Mouse (Mus musculus) kidney, postnatal 36 days (tissue): ENCODE results near the gene Dnah8.
"Not testable (repeated sequence)": the region's sequence is repeated elsewhere in the genome, so short reads cannot be mapped to it uniquely, and the experiment has no call there.

Experiments
- DNase-seq, 2 experiments: peaks; one replicate each; pipeline ENCODE4 v3.0.0; 2021 to 2022; ENCODE audit warnings: mixed read lengths in 2 of 2

Dnah8 gene

DNA sequence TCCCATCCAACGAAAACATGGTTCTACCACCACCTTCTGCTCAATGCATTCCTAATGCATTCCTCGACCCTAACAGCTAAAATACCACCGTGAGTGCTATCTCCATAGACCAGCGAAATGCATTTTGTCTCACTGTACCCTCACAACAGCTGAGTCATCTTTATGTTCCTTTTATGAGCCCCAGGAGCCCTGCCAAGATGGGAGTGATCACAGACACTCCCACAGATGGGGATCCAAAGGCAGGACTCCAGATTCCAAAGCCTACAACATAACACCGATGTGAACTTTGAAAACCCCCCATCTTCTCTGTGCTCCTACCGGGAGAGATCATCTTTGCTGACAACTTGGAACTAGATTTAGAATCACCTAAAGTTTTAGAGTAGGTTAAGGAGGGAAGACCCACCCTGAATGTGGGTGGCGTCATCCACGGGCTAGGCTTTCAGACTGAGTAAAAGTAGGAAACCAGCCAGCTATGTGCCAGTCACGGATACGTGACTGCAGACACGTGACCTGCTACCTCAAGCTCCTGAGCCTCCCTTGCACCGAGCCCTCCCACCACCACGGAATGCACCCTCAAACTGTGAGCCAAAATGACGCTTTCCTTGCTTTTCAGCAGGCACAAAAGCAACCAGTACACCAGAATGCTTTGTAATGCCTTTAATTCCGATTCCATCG, 14.7 kb upstream of the Dnah8 start:
- DNase-seq = peak in 1 of 2 experiments; percentile 31

GRCm38 (mm10) chr17:30609980-30610307, 14.2 kb upstream of the Dnah8 start:
- no peak for DNase-seq

GRCm38 (mm10) chr17:30610739-30611138, 13.4 kb upstream of the Dnah8 start:
- no peak for DNase-seq

DNA sequence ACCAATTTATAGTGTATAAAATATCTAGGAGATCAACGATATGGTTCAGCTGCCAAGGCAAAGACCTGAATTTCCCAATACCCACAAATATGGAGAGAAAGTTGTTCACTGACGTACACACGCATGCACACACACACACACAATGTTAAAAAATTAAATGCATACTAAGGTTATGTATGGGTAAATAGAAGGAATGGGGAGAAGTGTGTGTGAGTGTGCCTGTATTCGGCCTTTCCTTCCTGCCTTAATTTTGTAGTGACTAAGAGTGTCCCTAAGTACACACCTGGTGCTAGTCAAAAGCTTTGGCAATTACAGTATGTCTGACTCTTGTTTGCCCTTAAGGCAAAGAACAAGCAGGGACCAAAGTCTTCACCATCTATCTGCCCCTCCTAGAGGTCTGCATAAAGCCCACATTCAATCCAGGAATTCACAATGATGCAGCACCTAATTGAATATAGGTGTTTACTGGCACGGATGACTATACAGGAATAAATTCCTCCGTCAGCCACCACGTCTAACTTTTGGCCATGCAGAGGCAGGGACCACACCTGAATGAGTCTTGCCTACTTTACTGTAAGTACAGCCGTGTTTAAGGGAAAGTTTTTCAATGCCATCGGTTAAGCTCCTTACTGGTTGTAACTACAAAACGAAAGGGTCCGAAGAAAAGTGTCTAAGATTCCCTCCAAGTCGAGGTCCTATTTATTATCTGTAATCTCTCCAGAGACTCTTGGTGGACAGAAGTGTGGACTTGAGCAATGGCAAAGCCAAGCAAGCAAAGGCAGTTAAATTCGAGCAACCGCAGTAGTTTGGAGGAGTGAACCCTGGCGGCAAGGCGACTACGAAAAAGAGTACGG, 12.7 kb upstream of the Dnah8 start:
- no peak for DNase-seq

- DNase-seq = peak; percentile 100
Measured at GRCm38 (mm10) chr17:30612075-30612859, 11.9 kb upstream of the Dnah8 start.

DNA sequence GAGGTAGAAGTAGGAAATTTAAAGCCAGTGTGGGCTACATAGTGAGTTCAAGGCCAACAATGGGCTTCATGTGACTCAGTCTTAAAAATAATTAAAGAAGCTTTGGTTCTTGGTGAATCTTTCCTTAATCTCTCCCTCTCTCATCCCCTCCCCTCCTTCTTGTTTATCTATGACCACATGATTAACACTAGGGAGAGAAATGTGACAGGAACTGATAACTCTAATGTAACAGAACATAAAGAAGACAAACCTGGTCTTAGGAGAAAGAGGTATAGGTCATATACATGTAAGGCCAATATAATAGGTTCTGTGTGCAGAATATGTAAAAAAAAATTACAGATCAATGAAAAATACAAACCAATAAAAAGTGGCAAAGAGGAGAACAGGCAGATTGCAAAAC, 10.8 kb upstream of the Dnah8 start:
- no peak for DNase-seq

DNA sequence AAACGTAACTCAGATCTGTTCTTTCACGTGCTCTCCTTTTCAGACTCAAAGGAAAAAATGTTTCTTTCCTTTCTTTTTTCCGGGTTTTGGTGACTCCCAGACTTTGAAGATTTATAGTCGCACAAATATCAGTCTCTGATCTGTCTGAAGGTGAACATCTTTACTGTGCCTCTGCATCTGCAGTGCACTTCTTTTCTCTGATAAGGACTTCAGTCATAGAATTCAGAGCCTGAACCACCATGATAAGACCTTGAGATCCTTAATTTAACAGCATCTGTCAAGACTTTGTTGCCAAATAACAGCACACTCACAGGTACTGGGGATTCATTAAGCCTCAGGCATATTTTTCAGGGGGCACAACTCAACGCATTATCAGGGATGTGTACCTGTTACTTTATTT, 8.0 kb upstream of the Dnah8 start:
- DNase-seq = no peak

DNA sequence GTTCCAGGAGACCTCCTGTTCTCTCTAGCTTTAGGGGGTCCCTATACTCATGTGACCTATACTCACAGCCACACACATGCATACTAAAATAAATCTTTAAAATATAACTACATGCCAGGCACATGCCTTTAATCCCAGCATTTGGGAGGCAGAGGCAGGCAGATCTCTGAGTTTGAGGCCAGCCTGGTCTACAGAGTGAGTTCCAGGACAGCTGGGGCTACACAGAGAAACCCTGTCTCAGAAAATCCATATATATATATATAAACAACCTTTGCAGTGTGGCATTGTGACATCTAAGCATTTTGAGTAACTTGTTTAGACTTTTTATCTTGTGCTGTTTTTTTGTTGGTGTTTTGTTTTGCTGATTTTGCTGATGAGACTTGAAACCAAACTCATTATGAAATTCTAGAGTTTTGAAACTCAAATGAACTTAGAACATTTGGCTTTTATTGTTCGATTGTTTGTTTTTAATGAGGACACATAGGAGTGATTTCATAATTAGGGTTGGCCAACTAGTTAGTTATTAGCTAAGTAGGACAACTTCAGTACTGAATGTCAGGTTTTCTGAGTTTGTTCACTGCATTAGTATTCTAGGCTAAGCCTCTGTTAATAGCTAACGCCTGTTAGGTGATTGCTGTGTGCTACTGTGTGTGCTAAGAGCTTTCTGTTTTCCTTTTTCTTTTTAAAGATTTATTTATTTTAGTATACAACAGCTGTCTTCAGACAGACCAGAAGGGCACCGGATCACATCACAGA, 5.8 kb upstream of the Dnah8 start:
- peak in 1 of 2 experiments; percentile 67 for DNase-seq

DNA sequence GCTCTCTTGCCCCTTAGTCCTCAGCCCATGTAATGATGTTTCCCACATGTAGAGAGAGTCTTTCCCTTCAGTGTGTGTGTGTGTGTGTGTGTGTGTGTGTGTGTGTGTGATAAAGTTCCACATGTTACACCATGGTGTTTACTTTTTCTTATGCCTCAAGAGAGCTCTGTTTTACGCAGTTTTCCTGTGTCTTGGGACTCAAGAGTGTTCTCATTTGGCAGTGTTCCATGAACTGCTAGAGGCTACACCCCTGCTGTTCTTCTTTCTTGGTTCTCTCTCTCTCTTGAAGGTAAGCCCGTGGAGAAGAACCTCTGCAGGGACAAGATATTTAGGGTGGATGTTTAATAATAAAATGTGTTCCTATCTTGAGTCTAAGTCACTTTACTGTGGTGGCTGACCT, 5.0 kb upstream of the Dnah8 start:
- DNase-seq = peak in 1 of 2 experiments; percentile 14

- DNase-seq = no peak
Measured at GRCm38 (mm10) chr17:30620548-30620947, 3.6 kb upstream of the Dnah8 start.

DNA sequence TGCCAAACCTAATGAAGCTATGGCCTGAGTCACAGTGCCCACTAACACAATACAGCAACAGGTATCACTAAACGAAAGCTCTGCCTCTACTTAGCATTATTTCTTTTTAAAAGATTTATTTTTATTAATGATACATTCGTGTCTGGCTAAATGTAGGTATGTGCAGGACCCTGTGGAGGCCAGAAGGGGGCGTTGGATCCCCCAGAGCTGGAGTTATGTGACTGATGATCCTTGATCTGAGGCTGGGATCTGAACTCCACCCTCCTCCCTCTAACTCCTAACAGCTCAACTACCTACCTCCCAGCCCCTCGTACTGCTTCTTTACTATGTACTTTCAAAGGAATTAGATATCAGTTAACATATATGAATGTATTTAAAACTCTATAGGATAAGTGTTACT, 2.7 kb upstream of the Dnah8 start:
- no peak for DNase-seq

GRCm38 (mm10) chr17:30623200-30623599, 954 bp upstream of the Dnah8 start:
- DNase-seq = no peak

DNA sequence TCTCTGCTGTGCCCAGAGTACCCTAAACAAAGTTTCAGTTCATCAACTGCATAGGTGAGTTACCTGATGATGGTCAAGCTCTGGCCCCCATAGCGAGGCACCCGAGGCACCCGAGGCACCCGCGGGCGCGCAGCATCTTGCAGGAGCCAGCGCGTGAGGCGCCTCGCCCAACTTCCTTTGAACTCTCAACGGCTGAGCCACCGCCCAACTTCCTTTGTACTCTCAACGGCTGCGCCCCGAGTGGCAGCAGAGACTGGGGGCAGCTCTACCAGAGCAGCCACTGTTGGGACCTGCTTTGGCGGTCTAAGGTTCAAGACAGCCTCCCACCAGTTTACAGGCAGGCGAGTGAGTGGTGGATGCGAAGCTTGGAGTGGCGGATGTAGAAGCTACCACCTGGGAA, 2.6 kb downstream of the Dnah8 start, which contains the start of gene Glo1:
Gene Glo1, minus strand, starts transcription at position 153 of the 400 bp plus-strand sequence.
- DNase-seq = not testable (repeated sequence)

DNA sequence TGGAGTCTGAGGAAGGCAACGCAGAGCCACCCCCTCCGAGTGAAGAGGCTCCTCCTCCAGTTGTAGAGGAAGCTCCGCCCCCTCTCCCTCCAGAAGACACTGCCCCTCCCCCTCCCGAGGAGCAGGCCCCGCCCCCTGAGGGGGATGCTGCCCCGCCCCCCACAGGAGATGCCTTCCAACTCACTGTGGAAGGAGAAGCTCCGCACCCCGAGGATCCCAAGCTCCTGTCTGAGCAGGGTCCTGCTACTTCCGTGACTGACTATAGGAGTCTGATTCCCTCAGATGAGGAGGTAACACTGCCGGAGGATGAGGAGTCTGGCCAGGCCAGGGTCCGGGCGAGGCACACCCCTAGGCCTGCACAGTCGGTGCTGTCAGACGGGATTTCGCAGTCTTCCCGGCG, 11.2 kb downstream of the Dnah8 start:
- peak in 1 of 2 experiments; percentile 25 for DNase-seq

- DNase-seq = no peak
Measured at GRCm38 (mm10) chr17:30637714-30638113, 13.6 kb downstream of the Dnah8 start.

DNA sequence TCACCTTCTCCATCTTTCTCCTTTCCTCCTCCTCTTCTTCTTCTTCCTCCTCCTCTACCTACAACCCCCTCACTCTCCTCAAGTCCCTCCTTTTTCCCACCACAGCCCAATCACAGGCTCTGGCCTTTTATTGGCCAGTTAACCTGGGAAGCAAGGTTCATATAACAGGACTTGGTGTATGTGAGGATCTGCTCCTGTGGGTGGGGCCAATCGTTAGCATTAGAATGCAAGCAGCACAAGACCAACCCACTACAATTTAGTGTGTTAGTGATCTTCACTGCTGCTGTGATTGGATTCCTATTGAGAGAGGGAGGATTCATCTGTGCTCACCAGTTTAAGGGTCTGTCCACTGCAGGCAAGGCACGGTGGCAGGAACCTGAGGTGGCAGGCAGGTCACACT, 14.8 kb downstream of the Dnah8 start:
- no peak for DNase-seq

- DNase-seq = no peak
Measured at GRCm38 (mm10) chr17:30640896-30641295, 16.7 kb downstream of the Dnah8 start.

DNA sequence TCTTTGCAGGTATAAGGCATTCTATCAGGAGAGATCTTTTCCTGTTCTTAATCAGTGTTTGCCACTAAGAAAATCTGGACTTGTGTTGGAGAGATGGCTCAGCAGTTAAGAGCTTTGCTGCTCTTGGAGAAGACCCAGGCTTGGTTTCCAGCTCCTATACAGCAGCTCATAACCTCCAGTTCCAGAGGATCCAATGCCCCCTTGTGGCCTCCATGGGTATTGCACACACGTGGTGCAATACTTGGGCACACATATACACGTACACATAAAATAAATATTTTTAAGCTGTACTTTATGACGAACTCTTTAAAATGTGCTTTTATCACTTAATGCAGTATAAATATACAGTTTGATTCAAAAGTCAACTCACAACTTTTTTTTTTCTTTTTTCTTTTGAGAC, 24.6 kb downstream of the Dnah8 start:
- no peak for DNase-seq

GRCm38 (mm10) chr17:30653010-30653409, 28.9 kb downstream of the Dnah8 start:
- DNase-seq = peak in 1 of 2 experiments; percentile 17

- DNase-seq = no peak
Measured at GRCm38 (mm10) chr17:30657530-30658151, 33.5 kb downstream of the Dnah8 start.

- DNase-seq = peak; percentile 82 to 89
Measured at GRCm38 (mm10) chr17:30658152-30658544, 34.0 kb downstream of the Dnah8 start.

- no peak for DNase-seq
Measured at GRCm38 (mm10) chr17:30662131-30662530, 38.0 kb downstream of the Dnah8 start.
